Mouse (Mus musculus): Measurements from ENCODE around the gene Kcnd1. TPM values are rescaled to one million over a fixed set of nuclear protein-coding genes. Genes with fewer than 3 reads are reported as not detected.

The Kcnd1 gene
- polyA plus RNA-seq (2012; fragmentation: generic; extraction: Trizol) = 1 to 10 TPM in 1 of 2 experiments, under 1 TPM in 1; 0.34 to 4.5 TPM

GRCm38 (mm10) chrX:7821865-7822779, at the start of gene Kcnd1:
Kcnd1 (plus strand) TSS chrX:7822289.

GRCm38 (mm10) chrX:7789542-7790136, 32.5 kb upstream of the Kcnd1 start, which contains the start of gene Gripap1:
Gripap1 (plus strand) TSS chrX:7789765.

GRCm38 (mm10) chrX:7841163-7842162, 19.4 kb downstream of the Kcnd1 start, which contains the start of gene Otud5:
Otud5 (plus strand) TSS chrX:7841364.

DNA sequence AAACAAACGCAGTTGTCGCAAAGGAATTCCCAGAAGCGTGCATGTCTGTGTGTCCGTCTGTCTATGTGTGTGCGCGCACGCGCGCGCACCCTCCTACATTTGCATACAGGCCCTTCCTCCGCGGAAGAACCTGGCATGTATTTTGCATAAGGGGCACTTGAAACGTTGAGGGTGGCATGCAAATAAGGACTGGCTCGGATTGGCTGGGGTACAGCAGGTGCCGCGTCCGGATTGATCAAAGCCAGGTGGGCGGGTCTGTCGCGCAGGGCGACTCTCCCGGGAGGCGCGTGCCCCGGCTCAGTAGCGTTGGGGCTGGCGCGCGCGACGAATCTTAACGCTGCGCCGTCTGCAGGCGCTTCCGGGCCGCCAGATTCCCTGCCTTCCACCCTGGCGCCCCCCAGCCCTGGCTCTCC, 55.9 kb downstream of the Kcnd1 start, which contains the start of gene Pim2:
Gene Pim2, plus strand, starts transcription at position 256 of the 413 bp plus-strand sequence.

GRCm38 (mm10) chrX:7883841-7884567, 61.9 kb downstream of the Kcnd1 start, which contains the start of gene Slc35a2:
Slc35a2 (plus strand) TSS chrX:7884028.

Other genes with a start within 250 kb of the Kcnd1 start
- gene Foxp3, start 248.6 kb upstream of the Kcnd1 start, polyA plus RNA-seq (2012; fragmentation: generic; extraction: Trizol) = under 1 TPM; 0.12 to 0.41 TPM
- 1 to 10 TPM; 1.5 to 4.1 TPM for gene Ppp1r3f, start 248.0 kb upstream of the Kcnd1 start, polyA plus RNA-seq (2012; fragmentation: generic; extraction: Trizol)
- gene Ccdc22, start 216.8 kb upstream of the Kcnd1 start, polyA plus RNA-seq (2012; fragmentation: generic; extraction: Trizol) = 10 to 100 TPM; 26.1 to 46.2 TPM
- under 1 TPM in 1 of 2 experiments, not detected in 1; 0.01 TPM for gene Cacna1f, start 215.2 kb upstream of the Kcnd1 start, polyA plus RNA-seq (2012; fragmentation: generic; extraction: Trizol)
- gene Syp, start 183.8 kb upstream of the Kcnd1 start, polyA plus RNA-seq (2012; fragmentation: generic; extraction: Trizol) = under 1 TPM; 0.22 to 0.81 TPM
- under 1 TPM; 0.16 to 0.66 TPM for gene Prickle3, start 165.0 kb upstream of the Kcnd1 start, polyA plus RNA-seq (2012; fragmentation: generic; extraction: Trizol)
- gene Plp2, start 150.9 kb upstream of the Kcnd1 start, polyA plus RNA-seq (2012; fragmentation: generic; extraction: Trizol) = 100 to 1,000 TPM; 442 to 683 TPM
- gene Magix, start 141.0 kb upstream of the Kcnd1 start, polyA plus RNA-seq (2012; fragmentation: generic; extraction: Trizol) = under 1 TPM; 0.01 to 0.20 TPM
- 10 to 100 TPM in 1 of 2 experiments, 1 to 10 TPM in 1; 2.5 to 11.5 TPM for gene Gpkow, start 125.2 kb upstream of the Kcnd1 start, polyA plus RNA-seq (2012; fragmentation: generic; extraction: Trizol)
- gene Wdr45, start 108.0 kb upstream of the Kcnd1 start, polyA plus RNA-seq (2012; fragmentation: generic; extraction: Trizol) = 10 to 100 TPM; 15.4 to 54.3 TPM
- under 1 TPM in 1 of 2 experiments, not detected in 1; 0.24 TPM for gene Gm45208, start 100.0 kb upstream of the Kcnd1 start, polyA plus RNA-seq (2012; fragmentation: generic; extraction: Trizol)
- 100 to 1,000 TPM; 113 to 154 TPM for gene Praf2, start 93.8 kb upstream of the Kcnd1 start, polyA plus RNA-seq (2012; fragmentation: generic; extraction: Trizol)
- gene Ccdc120, start 71.4 kb upstream of the Kcnd1 start, polyA plus RNA-seq (2012; fragmentation: generic; extraction: Trizol) = 1 to 10 TPM; 2.4 to 7.6 TPM
- gene Tfe3, start 59.7 kb upstream of the Kcnd1 start, polyA plus RNA-seq (2012; fragmentation: generic; extraction: Trizol) = 10 to 100 TPM; 32.8 to 42.6 TPM
- gene Gripap1, start 32.5 kb upstream of the Kcnd1 start, polyA plus RNA-seq (2012; fragmentation: generic; extraction: Trizol) = 10 to 100 TPM in 1 of 2 experiments, 1 to 10 TPM in 1; 5.9 to 35.2 TPM
- gene Otud5, start 19.1 kb downstream of the Kcnd1 start, polyA plus RNA-seq (2012; fragmentation: generic; extraction: Trizol) = 10 to 100 TPM; 21.4 to 48.2 TPM
- gene Pim2, start 56.0 kb downstream of the Kcnd1 start, polyA plus RNA-seq (2012; fragmentation: generic; extraction: Trizol) = 1 to 10 TPM in 1 of 2 experiments, under 1 TPM in 1; 0.71 to 4.9 TPM
- 10 to 100 TPM; 14.0 to 50.6 TPM for gene Slc35a2, start 61.7 kb downstream of the Kcnd1 start, polyA plus RNA-seq (2012; fragmentation: generic; extraction: Trizol)
- gene Pqbp1, start 77.0 kb downstream of the Kcnd1 start, polyA plus RNA-seq (2012; fragmentation: generic; extraction: Trizol) = 100 to 1,000 TPM; 107 to 150 TPM
- 100 to 1,000 TPM in 1 of 2 experiments, 10 to 100 TPM in 1; 94.4 to 138 TPM for gene Timm17b, start 77.1 kb downstream of the Kcnd1 start, polyA plus RNA-seq (2012; fragmentation: generic; extraction: Trizol)
- not detected for gene Gm10491, start 85.5 kb downstream of the Kcnd1 start, polyA plus RNA-seq (2012; fragmentation: generic; extraction: Trizol)
- gene Gm10490, start 87.3 kb downstream of the Kcnd1 start, polyA plus RNA-seq (2012; fragmentation: generic; extraction: Trizol) = not detected
- not detected for gene Pcsk1n, start 97.5 kb downstream of the Kcnd1 start, polyA plus RNA-seq (2012; fragmentation: generic; extraction: Trizol)
- not detected for gene Eras, start 106.3 kb downstream of the Kcnd1 start, polyA plus RNA-seq (2012; fragmentation: generic; extraction: Trizol)
- gene Hdac6, start 125.6 kb downstream of the Kcnd1 start, polyA plus RNA-seq (2012; fragmentation: generic; extraction: Trizol) = 10 to 100 TPM; 11.6 to 18.8 TPM
- gene Gata1, start 155.8 kb downstream of the Kcnd1 start, polyA plus RNA-seq (2012; fragmentation: generic; extraction: Trizol) = under 1 TPM in 1 of 2 experiments, not detected in 1; 0.05 TPM
- not detected for gene Glod5, start 196.2 kb downstream of the Kcnd1 start, polyA plus RNA-seq (2012; fragmentation: generic; extraction: Trizol)